Mouse (Mus musculus) liver, adult 2 months (tissue): ENCODE measurements around the gene Pald1.

Experiments used
- CTCF ChIP-seq: fragments of 200-500 bp; IDR thresholded peaks from 2 replicates; pipeline ENCODE4 v1.5.1; 2011; ENCODE audit warnings: low read depth, low read length, control low read depth
- POLR2A ChIP-seq: fragments of 200-500 bp; IDR thresholded peaks from 2 replicates; pipeline ENCODE4 v1.6.1; 2011; ENCODE audit warnings: low read length, control low read depth; ENCODE audit not compliant: insufficient read depth; ENCODE audit errors: extremely low read depth

DNA sequence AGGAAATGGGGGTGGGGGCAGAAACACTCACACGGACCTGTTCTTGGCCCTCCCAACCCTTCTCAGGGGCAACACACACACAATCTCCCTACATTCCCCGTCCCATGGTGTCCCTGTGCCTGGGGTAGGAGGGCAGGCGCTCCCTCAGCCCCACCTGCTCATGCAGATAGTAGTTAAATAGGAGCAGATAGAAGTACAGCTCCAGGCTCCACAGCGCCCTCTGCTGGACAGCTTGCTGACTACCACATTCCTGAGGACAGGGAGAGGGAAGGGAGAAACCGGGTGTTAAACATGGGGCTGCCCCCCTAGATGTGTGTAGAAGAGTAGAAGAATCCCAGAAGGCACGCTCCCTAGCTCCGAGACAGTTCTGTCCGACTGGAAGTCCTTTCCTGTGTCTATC, 39.4 kb downstream of the Pald1 start:
- TF ChIP-seq POLR2A (no peak), CTCF (peak; percentile 94)
